Mouse (Mus musculus) myocyte (in vitro differentiated cells): ENCODE results near the gene Gm9747.

Experiments used
- E2F4 ChIP-seq: IDR thresholded peaks from one replicate; pipeline ENCODE4 v1.6.1; 2011; ENCODE audit warnings: mild to moderate bottlenecking, control low read depth, moderate library complexity; ENCODE audit not compliant: insufficient read depth
- MAX ChIP-seq: IDR thresholded peaks from one replicate; pipeline ENCODE4 v1.6.1; 2011; ENCODE audit warnings: low read depth, mild to moderate bottlenecking, control low read depth
- MYOD1 ChIP-seq, 3 experiments: IDR thresholded peaks; one replicate each; pipeline ENCODE4 v1.6.1; 2011; ENCODE audit warnings: control low read depth in 2 of 3, low read depth in 2 of 3, mild to moderate bottlenecking in 2 of 3, moderate library complexity in 1 of 3; ENCODE audit not compliant: insufficient read length in 2 of 3, control insufficient read depth in 1 of 3
- POLR2A ChIP-seq: IDR thresholded peaks from one replicate; pipeline ENCODE4 v1.6.1; 2011; ENCODE audit warnings: low read depth, mild to moderate bottlenecking, control low read depth, moderate library complexity; ENCODE audit not compliant: insufficient read length
- POLR2AphosphoS2 ChIP-seq: IDR thresholded peaks from one replicate; pipeline ENCODE4 v1.6.1; 2011; ENCODE audit warnings: low read depth, control low read depth; ENCODE audit not compliant: insufficient read length
- TCF12 ChIP-seq: IDR thresholded peaks from one replicate; pipeline ENCODE4 v1.6.1; 2011; ENCODE audit warnings: mild to moderate bottlenecking, control low read depth; ENCODE audit not compliant: poor library complexity, insufficient read depth, severe bottlenecking
- USF1 ChIP-seq: IDR thresholded peaks from one replicate; pipeline ENCODE4 v1.6.1; 2011; ENCODE audit warnings: low read depth, mild to moderate bottlenecking, control low read depth, moderate library complexity

- TF ChIP-seq POLR2A (no peak), TCF12 (no peak), USF1 (no peak), POLR2AphosphoS2 (no peak), MYOD1 (IDR thresholded peaks at IDR 0.05; ENCODE audit: control insufficient read depth in 1 of 3, insufficient read length in 2 of 3, low read depth in 2 of 3) (peak in 1 of 3 experiments; percentile 8), MAX (no peak), E2F4 (no peak)
Observed at GRCm38 (mm10) chr1:82189516-82189915, 43.4 kb upstream of the Gm9747 start.
